Mouse (Mus musculus): Measurements from ENCODE around the gene Ctsf.

GRCm38 (mm10) chr19:4898972-4899371 lies 44.0 kb downstream of the Ctsf start:
- no peak for TF ChIP-seq CTCF (conservative IDR thresholded peaks at IDR 0.05; ENCODE audit: low read length)
- TF ChIP-seq POU5F1 (IDR thresholded peaks at IDR 0.05; ENCODE audit: borderline replicate concordance, low read length) = no peak
